Mouse (Mus musculus): ENCODE data around the gene Defb7.

- TF ChIP-seq POLR2A (IDR thresholded peaks at IDR 0.05; ENCODE audit: low read depth, low read length) (no peak), CTCF (conservative IDR thresholded peaks at IDR 0.05; ENCODE audit: insufficient read depth, insufficient read length, low read depth, low read length) (no peak)
These were observed 48.5 kb upstream of the Defb7 start for GRCm38 (mm10) chr8:19446378-19446777.
